Mouse (Mus musculus) spleen, postnatal 14 days (tissue): ENCODE measurements around the gene Copz2.
A peak's percentile ranks its signal among the peaks of the same experiment; 100 is the strongest.
"Not testable (repeated sequence)": the region's sequence is repeated elsewhere in the genome, so short reads cannot be mapped to it uniquely, and the experiment has no call there.

ENCODE experiments used
- DNase-seq, 2 experiments: peaks; one replicate each; pipeline ENCODE4 v3.0.0; 2021 to 2022; ENCODE audit warnings: low spot score in 2 of 2

Gene Copz2

GRCm38 (mm10) chr11:96829403-96829812 lies 20.3 kb upstream of the Copz2 start:
- DNase-seq = peak; percentile 81 to 83

GRCm38 (mm10) chr11:96829813-96830538 lies 19.7 kb upstream of the Copz2 start, which contains the start of gene Nfe2l1:
Gene Nfe2l1 (minus strand): TSS chr11:96829968.
- DNase-seq = peak; percentile 91 to 94

GRCm38 (mm10) chr11:96830539-96831216 lies 19.0 kb upstream of the Copz2 start:
- no peak for DNase-seq

- DNase-seq = no peak
Measured at GRCm38 (mm10) chr11:96831516-96831915, 18.2 kb upstream of the Copz2 start.

GRCm38 (mm10) chr11:96832541-96832940 lies 17.1 kb upstream of the Copz2 start:
- no peak for DNase-seq

GRCm38 (mm10) chr11:96832973-96833372 lies 16.7 kb upstream of the Copz2 start:
- DNase-seq = no peak

- DNase-seq = no peak
Measured at GRCm38 (mm10) chr11:96834127-96834526, 15.5 kb upstream of the Copz2 start.

DNA sequence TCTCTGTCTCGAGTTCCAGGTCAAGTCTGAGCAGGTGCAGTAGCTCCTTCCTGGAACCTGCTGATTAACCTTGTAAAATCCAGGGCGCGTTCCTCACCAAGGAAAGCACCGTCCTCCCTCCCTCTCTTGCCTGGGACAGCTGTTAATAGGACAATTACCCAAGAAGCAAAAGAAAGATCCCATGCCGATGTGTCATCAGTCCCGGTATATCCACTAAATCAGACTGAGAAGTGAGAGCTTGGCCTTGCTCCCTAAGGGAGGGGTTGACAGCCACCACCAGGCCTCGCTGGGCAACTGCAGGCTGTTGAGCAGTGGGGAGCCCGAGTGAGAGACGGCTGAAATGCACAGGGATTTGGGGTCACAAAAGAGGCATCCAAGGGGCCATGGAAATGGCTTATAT lies 12.4 kb upstream of the Copz2 start:
- DNase-seq = no peak

DNA sequence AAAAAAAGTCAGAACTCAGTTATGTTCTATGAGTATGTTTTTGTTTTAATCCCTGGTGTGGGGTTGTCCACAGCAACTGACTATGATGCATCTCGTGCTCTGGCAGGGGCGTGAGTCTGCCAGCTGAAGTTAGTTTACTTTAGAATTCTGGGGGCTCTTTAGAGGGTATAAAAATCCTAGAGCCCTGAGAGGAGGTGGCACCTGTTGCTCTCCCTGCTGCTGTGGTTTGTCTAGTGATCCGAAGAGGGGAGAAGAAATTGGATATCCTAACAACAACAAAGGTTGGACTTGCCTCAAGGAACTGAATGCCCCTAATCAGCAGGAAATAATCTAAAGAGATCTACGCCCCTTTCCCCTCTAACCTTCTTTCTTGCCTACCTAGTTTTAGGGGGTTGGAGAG lies 11.3 kb upstream of the Copz2 start:
- DNase-seq = no peak

- DNase-seq = no peak
Measured at GRCm38 (mm10) chr11:96839428-96839827, 10.2 kb upstream of the Copz2 start.

DNA sequence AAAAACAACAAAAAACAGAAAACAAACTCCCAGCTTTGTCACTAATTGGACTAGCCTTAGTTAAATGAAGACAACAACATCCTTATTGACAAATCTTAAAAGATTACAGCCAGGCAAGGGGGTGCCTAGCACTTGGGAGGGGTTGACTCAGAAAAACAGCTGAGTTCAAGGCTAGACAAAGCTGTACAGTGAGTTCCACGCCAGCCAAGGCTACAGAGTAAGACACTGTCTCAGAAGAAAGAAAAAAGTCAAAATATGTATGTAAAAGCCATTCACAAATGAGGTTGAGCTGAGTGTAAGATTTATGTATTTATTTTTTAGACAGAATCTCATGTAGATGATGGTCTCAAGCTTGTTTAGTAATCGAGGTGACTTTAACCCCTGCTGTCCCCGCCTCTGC lies 9.8 kb upstream of the Copz2 start:
- DNase-seq = no peak

GRCm38 (mm10) chr11:96840290-96840689 lies 9.4 kb upstream of the Copz2 start:
- DNase-seq = no peak

GRCm38 (mm10) chr11:96843627-96844026 lies 6.0 kb upstream of the Copz2 start:
- DNase-seq = no peak

GRCm38 (mm10) chr11:96847240-96847639 lies 2.4 kb upstream of the Copz2 start:
- no peak for DNase-seq

DNA sequence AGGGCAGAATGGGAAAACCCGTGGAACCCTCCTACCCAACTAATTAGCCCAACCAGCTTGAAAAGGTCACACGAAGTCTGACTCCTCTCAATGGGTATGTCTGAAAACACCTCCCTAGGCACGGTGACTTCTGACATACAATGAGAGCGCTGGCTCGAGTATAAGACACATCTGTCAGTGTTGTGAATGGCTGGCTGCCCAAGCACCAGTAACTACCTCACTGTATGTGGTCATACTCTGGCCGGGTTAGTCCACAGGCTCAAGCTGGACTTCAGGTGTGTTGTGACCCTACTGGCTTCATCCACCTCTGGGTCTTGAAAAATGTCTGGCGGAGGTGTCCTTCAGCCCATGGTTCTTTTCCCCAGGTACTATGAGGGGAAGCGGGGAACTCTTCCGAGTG lies 976 bp upstream of the Copz2 start:
- DNase-seq = no peak

DNA sequence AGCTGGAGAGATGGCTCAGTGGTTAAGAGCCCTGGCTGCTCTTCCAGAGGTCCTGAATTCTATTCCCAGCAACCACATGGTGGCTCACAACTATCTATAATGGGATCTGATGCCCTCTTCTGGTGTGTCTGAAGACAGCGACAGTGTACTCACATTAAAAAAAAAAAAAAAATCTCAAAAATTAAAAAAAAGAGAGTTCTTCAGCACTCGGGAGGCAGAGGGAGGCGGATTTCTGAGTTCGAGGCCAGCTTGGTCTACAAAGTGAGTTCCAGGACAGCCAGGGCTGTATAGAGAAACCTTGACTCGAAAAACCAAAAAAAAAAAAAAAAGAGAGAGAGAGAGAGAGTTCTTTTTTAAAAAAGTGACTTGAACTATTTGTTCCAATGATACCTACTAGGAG lies 525 bp upstream of the Copz2 start:
- DNase-seq = not testable (repeated sequence)

GRCm38 (mm10) chr11:96857446-96857845 lies 7.8 kb downstream of the Copz2 start:
- DNase-seq = no peak

- DNase-seq = no peak
Measured at GRCm38 (mm10) chr11:96859635-96860034, 10.0 kb downstream of the Copz2 start.

DNA sequence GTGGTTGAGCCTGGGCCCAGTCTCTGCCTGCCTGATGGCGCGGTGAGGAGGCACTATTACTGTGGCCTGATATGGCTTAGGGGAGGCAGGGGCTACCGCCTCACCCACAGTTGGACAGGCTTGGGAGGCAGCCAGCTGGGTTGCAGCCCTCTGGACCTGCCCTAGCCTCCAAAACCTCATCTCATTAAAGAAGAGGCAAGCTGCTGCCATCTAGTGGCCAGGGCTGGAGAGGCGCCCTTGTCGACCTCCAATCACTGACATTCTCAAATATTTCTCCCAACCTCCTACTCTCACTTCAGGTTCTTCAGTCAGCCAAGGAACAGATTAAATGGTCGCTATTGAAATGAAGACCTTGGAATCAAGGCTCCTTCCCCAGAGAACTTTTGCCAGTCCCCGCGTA lies 10.9 kb downstream of the Copz2 start:
- peak; percentile 42 to 68 for DNase-seq

- no peak for DNase-seq
Measured at GRCm38 (mm10) chr11:96861446-96861845, 11.8 kb downstream of the Copz2 start.

- DNase-seq = peak; percentile 90 to 95
Measured at GRCm38 (mm10) chr11:96861878-96862289, 12.2 kb downstream of the Copz2 start.

DNA sequence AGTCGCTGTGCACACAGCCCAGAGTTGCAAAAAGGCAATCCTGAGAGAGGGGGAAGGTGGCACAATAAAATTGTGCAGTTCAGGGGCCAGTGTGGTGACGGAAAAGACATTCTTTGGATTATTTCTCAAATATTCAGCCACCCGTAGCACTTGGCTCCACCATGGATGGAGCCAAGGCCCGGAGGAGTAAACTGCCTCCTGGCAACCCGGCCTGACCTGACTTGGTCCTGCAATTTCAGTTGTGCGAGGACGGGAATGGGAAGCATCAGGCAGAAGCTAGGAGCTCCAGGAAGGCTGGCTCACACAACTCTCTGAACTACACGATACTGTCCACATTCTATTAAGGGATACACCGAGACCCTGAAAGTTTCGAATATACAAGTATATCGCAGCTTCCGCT lies 12.9 kb downstream of the Copz2 start:
- DNase-seq = no peak
